Mouse (Mus musculus) MEL-GATA-1-ER (cell line): ENCODE measurements around the gene Dgkh.

ENCODE experiments used
- DNase-seq: peaks from one replicate; pipeline ENCODE4 v3.0.0-alpha.2; 2012; ENCODE audit warnings: low read depth; ENCODE audit errors: extremely low read depth

Gene Dgkh

GRCm38 (mm10) chr14:78677852-78678588 lies 54.6 kb downstream of the Dgkh start:
- DNase-seq: no peak

GRCm38 (mm10) chr14:78676457-78676856 lies 56.1 kb downstream of the Dgkh start:
- DNase-seq: no peak

- DNase-seq: no peak
These were observed 58.0 kb downstream of the Dgkh start for GRCm38 (mm10) chr14:78674606-78675005.

GRCm38 (mm10) chr14:78669986-78670385 lies 62.6 kb downstream of the Dgkh start:
- DNase-seq: no peak

GRCm38 (mm10) chr14:78668291-78668690 lies 64.3 kb downstream of the Dgkh start:
- DNase-seq: peak; percentile 55

GRCm38 (mm10) chr14:78667763-78668162 lies 64.8 kb downstream of the Dgkh start:
- DNase-seq: no peak

- no peak for DNase-seq
These were observed 69.9 kb downstream of the Dgkh start for GRCm38 (mm10) chr14:78662641-78663040.

- no peak for DNase-seq
These were observed 71.1 kb downstream of the Dgkh start for GRCm38 (mm10) chr14:78661462-78661861.

- DNase-seq: no peak
These were observed 73.9 kb downstream of the Dgkh start for GRCm38 (mm10) chr14:78658697-78659096.

- no peak for DNase-seq
These were observed 75.5 kb downstream of the Dgkh start for GRCm38 (mm10) chr14:78656832-78657626.

GRCm38 (mm10) chr14:78654939-78655556 lies 77.5 kb downstream of the Dgkh start:
- no peak for DNase-seq

- no peak for DNase-seq
These were observed 78.4 kb downstream of the Dgkh start for GRCm38 (mm10) chr14:78654196-78654595.

- DNase-seq: no peak
These were observed 79.2 kb downstream of the Dgkh start for GRCm38 (mm10) chr14:78653333-78653732.

GRCm38 (mm10) chr14:78651696-78652095 lies 80.9 kb downstream of the Dgkh start:
- no peak for DNase-seq

- no peak for DNase-seq
These were observed 82.0 kb downstream of the Dgkh start for GRCm38 (mm10) chr14:78650379-78651095.

- no peak for DNase-seq
These were observed 82.9 kb downstream of the Dgkh start for GRCm38 (mm10) chr14:78649525-78650274.

- no peak for DNase-seq
These were observed 87.0 kb downstream of the Dgkh start for GRCm38 (mm10) chr14:78645622-78646021.

- DNase-seq: no peak
These were observed 91.3 kb downstream of the Dgkh start for GRCm38 (mm10) chr14:78641314-78641713.

GRCm38 (mm10) chr14:78639691-78640090 lies 92.9 kb downstream of the Dgkh start:
- DNase-seq: no peak

GRCm38 (mm10) chr14:78635612-78636400 lies 96.8 kb downstream of the Dgkh start:
- DNase-seq: no peak
